Mouse (Mus musculus) heart, adult 2 months (tissue): ENCODE data around the gene B4galnt3.

Experiments used
- CTCF ChIP-seq: fragments of 200-600 bp; IDR thresholded peaks from 2 replicates; pipeline ENCODE4 v1.8.1; 2022; ENCODE audit warnings: antibody characterized with exemption, mild to moderate bottlenecking, moderate library complexity
- EP300 ChIP-seq: fragments of 200-500 bp; IDR thresholded peaks from 2 replicates; pipeline ENCODE4 v1.6.1; 2011; ENCODE audit warnings: low read depth, low read length, control low read depth; ENCODE audit not compliant: insufficient read depth
- POLR2A ChIP-seq: fragments of 200-500 bp; IDR thresholded peaks from 2 replicates; pipeline ENCODE4 v1.6.1; 2011; ENCODE audit warnings: mild to moderate bottlenecking, low read depth, low read length, control low read depth; ENCODE audit not compliant: insufficient read depth

GRCm38 (mm10) chr6:120274181-120274580 lies 20.2 kb downstream of the B4galnt3 start:
- TF ChIP-seq CTCF (no peak), EP300 (no peak), POLR2A (no peak)
